Mouse (Mus musculus) erythroid progenitor cell, adult 5-6 weeks (primary cell): Measurements from ENCODE around the gene Hnrnpu. TPM values are rescaled to one million over a fixed set of nuclear protein-coding genes. Genes with fewer than 3 reads are reported as not detected.
"Not testable (repeated sequence)": the region's sequence is repeated elsewhere in the genome, so short reads cannot be mapped to it uniquely, and the experiment has no call there.

Experiments
- ATAC-seq: replicated peaks from 2 replicates; pipeline ENCODE4 v1.8.0; 2016; ENCODE audit warnings: moderate number of reproducible peaks, mild to moderate bottlenecking, moderate TSS enrichment, inconsistent platforms; ENCODE audit not compliant: poor library complexity, low FRiP score, severe bottlenecking
- total RNA-seq, 2 experiments: library from RNA; stranded (forward) in 1 of 2; stranded (reverse) in 1 of 2; fragments of 150-400 nt in 1 of 2; fragments of 186-747, 209-891 nt in 1 of 2; gene quantifications; 2 replicates each; pipeline versions ENCODE4 v1.2.3 to v1.2.4; 2015 to 2017; ENCODE audit warnings: low replicate concordance in 2 of 2

Hnrnpu gene
- total RNA-seq (2015; ENCODE audit: low replicate concordance) (388 and 415 TPM in 2 replicates), total RNA-seq (2017; ENCODE audit: low replicate concordance) (473 and 501 TPM in 2 replicates)

DNA sequence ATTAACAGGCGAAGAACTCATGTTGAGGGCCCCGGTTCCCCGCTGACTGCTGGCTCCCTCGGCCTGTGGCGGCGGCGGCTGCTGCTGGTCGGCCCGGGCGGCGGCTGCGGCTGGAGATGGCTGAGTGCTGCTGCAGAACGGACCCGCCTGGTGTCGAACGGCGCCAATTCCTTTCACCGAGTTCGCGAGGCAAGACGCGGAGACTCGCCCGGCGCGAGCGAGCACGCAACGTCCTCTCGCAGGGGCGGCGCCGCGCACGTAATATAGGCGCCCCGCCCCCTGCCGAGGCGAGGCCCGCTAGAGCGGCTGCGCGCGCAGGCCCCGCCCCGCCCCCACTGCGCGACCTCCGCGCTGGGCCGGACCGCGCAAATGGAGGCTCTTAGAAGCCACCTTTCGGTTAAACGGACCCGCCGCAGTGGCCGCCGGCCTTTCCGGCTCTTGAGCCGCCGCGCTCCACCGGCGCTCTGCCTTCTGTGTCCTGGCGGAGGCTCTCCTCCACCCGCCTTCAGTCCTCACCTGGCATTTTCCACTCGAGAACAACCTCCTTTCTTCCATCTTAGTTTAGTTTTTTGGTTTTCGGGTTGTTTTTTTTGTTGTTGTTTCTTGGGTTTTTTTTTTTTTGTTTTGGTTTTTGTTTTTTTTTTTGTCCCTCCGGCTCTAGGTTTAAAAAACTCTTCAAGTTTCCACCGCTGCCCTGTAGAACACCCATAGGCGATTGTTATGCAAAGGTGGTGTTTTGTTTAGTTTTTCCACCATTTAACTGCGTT, at the start of gene Hnrnpu:
Hnrnpu (minus strand) TSS at position 247 of the 767 bp plus-strand sequence.
- peak; percentile 79 for ATAC-seq

DNA sequence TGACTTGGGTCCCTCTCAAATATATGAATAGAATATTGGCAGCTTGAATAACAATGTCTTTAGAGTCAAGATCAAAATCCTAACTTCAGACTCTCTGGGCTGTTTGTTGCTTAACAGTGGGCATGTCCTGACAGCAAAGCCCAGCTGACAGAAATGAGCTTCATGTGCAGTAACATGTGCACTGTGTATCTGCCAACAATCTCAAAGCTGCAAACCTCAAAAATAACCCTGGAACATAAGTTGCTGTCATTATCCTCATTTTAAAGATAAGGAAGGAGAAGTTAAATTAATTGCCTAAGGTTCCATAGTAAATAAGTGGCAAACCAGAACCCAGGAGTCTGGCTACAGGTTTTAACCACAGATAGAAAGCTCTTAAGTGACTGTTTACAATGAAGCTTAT, 44.6 kb upstream of the Hnrnpu start:
- no peak for ATAC-seq

DNA sequence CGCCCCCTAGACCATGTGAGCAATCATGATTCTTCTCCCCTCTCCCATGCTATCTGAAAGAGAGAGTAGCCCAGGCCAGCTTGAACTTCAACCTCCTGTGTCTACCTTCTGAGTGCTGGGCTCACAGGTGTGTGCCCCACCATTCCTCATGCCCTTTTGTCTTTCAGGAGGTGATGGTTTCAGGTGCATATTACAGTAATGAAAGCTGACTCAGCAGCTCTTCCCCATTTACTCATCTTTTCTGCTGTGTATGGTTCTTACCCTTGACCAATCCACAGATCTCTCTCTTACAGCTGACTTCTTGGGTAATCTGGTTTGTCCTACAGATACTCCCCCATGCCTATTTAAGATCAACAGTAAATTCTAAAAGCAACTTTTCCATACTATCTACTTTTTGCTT, 41.6 kb upstream of the Hnrnpu start:
- no peak for ATAC-seq

DNA sequence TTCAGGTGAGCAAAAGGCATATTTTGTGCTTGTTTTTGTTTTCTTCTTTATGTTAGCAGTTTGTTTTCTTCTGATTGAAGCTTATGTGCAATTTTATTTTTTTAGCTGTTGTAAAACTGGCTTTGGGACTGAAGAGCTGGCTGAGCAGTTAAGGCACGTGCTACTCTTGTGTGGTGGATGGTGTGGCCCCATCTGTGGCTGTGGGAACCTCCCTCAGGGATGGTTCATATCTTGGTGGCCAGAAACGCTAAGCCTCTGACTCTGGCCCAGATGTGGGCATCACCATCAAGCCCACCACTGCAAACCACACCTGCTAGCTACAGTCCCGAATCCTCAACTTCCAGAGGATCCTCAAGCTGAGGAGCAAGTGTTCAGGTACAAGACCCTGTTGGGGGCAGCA, 40.5 kb upstream of the Hnrnpu start:
- no peak for ATAC-seq

DNA sequence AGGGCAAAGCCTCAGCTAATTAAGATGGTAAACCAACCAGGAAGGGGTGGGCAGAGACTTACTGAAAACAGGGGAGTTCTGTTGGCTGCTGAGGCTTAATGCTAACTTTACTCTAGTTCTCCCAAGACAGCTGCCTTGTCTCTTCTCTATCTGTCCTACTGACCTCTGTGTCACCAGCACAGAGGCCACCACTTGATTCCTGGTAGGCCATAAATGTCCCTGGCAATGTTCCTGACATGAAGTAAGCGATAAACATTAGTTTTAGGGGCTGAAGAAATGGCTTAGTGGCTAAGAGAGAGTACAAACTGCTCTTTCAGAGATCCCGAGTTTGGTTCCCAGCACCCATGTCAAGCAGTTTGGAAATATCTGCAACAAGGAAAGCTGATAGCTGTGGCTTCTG, 39.3 kb upstream of the Hnrnpu start:
- no peak for ATAC-seq

DNA sequence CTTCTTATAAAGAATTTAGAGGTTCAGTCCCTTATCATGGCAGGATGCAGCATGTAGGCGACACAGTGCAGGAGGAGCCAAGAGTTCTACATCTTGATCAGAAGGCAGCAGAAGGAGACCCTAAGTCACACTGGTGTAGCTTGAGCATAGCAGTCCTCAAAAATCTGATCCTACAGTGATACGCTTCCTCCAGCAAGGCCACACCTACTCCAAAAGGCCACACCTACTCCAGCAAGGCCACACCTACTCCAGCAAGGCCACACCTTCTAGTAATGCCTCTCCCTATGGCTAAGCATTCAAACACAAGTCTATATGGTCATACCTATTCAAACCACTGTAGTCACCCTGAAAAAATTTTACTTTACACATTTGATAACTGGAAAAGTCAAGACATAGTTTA, 38.5 kb upstream of the Hnrnpu start:
- ATAC-seq, result peak; percentile 59

DNA sequence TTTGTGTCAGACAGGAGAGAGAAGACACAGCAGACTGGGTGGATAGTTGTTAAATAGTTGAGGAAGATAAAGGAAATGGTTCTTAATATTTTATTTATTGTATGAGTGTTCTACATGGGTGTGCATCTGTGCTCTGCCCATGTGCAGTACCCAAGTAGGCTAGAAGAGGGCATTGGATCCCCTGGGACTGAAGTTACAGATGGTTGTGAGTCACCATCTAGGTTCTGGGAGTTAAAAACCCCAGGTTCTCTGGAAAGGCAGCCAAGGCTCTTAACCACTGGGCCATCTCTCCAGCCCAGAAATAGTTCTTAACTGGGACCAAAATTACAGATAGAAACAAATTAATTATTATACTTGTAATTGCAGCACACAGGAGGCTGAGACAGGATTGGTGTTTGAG, 37.8 kb upstream of the Hnrnpu start:
- ATAC-seq, result no peak

DNA sequence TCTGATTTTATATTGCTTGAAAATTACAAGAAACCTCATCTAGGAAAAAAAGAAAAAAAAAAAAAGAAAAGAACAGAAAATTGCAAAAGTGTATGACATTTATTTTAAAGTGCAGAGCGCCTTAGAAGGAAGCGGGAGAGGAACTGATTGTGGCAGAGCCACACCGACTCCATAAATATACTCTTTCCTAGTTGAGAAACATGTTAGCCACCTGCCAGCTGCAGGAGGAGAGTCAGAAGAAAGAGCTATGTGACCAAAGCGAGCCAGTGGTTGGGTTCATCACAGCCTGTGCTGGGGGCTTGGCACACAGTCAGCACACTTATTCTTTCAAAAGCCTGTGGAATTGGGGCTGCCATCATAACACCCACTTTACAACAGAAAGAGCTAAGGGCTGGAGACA, 35.1 kb upstream of the Hnrnpu start:
- no peak for ATAC-seq

DNA sequence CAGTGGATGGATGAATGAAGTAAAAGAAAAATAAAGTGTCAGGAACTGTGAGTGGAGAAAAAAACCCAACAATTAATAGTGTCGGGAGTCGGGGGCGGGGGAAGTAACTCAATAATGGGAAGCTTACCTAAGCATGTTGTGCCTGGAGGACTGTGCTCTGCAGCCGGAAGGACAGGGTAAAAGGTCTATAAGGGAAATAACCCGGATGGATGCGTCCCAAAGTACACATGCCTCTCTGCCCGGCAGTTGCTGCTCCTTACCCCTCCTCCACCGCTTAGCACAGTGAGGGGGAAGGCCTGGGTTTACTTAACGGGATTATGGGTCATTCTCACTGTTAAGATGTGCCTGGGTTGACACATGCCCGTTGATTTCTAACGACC, 31.7 kb upstream of the Hnrnpu start:
- ATAC-seq, result peak; percentile 67

DNA sequence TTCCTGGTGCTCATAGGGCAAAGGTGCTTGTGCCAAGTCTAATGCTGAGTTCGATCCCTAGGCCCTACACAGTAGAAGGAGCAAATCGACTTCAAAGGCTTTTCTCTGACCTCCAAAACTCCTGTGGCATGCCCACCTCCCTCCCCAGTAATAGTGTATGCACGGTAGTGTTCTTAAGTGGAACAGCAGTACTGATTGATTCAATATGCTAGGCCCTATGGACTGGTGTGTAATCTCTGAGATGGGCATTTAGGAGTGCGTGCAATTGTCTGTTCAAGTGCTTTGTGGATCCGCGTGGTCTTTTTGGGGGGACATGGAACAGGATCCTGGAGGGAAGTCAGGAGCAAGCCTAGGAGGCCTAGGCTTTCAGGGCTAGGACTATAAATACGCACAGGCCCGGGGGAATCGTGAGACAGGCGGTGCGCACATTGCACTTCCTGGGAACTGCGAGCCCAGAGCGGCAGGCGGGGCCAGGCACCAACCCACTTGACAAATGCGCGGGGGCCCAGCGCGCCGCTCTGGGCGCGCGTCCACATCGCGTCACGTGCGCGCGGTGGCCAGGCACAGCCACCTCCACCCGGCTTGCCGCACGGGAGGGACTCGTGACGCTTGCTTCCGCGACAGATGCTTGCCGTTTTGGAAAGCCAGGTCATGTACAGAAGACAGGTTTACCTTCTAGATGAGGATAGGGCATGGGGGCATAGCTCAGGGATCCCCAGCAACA, 31.1 kb upstream of the Hnrnpu start:
- peak; percentile 97 for ATAC-seq

DNA sequence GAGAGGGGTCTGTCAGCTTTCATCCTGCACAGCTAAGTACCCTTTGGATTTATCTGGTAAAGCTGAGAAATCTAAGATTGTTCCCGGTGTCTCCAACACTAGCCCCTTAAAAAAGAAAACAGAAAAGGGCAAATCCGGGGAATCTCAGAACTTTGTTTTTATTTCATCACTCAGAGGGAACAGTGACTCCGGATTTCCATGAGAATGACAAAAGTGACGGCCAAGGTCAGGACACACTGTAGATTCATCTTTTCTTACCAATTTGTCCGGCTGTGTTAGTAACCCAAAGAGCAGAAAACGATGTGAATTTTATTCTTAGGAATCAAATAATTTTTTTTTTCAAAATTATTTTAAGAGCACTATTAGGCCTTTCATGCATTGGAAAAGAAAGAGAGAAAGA, 30.5 kb upstream of the Hnrnpu start:
- ATAC-seq, result no peak

DNA sequence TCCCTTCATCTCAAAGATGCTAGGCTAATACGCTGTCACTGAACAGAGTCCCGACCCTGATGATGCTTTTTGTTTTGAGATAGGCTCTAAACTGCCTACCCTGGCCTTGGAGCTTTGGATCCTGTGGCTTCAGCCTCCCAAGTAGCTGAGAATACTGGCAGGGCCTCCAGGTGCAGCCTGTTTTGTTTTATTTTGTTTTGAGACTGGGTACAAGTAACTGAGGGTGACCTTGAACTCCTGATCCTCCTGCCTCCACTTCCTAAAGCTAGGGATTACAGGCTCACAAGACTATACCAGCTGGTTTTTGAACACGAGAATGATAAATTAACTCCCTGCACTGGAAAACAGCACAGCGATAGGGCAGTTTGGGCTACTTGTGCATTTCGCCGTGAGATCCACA, 27.6 kb upstream of the Hnrnpu start:
- no peak for ATAC-seq

DNA sequence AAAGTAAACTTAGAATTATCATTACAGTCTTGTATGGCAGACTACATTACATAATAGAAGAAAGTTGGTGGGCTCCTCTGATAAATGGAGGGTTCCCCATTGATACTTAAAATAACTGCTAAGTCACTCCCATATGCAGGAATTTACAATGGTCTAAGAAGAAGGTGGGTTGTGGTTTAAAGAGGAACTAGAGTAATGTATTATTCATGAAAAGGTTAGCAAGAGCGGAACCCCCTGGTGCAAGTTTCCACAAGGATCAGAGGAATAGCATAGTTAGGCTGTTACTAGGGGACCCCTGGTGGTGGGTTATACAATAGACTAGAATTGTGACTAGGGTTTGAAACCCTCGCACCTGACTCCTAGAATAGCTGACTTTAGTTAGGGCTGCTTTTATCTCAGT, 23.1 kb upstream of the Hnrnpu start:
- ATAC-seq, result no peak

DNA sequence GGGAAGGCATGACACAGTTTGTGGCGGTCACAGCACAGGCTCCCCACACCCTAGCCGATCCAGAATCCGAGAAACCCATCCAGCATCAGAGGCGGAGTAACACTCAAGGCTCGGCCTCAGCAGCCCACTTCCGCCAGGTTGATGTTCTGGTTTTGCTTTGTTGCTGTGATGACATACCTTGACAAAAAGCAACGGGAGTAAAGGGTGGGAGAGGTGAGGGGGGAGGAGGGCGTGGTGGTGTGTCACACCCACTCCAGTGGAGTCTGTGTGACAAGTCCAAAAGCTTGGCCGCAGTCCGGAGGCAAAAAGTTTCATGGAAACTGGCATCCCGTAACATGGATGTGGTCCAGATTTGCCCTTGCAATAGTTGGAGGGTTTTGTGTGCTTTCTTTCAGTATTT, 22.7 kb upstream of the Hnrnpu start:
- no peak for ATAC-seq

DNA sequence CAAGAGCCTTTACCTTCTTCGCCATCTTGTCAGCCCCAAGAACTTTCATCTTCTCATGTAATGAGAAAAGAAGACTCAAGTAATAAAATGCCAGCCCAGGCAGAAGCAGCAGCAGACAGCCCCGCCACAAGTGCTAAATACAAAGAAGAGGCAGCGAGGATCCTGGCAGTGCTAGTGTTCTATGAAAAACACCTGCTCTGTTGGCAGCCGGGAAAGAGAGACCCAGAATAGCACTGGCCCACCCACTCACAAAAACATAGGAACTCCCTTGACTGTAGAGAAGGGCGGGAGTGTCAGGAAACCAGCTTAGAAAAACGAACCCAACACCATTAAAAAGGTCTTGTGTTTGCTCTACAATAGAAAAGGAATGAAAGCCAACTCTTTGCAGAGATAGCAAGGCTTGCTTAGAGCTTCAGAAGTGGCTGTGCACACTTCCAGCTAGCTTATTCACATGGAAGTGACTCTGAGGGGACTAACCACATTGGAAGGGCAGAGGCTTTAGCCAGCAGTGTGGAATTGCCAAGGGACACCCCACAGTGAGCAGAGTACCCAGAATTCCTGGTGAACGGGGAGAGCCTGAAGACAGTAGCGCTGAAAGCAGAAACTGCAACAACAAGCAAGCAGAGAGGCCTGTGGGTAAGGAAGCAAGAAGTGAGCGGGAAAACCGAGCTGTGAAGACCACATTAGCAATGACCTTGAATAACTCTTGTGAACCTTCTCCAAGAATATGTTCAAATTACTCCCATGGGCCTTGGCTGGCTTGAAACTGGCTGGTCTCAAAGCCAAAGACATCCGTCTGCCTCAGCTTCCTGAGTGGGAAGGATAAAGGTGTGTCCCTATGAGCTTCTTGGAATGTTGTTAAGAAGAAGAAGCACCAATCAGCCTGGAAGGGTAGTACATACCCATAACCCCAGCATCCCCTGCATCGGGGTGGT, 20.4 kb upstream of the Hnrnpu start:
- no peak for ATAC-seq

DNA sequence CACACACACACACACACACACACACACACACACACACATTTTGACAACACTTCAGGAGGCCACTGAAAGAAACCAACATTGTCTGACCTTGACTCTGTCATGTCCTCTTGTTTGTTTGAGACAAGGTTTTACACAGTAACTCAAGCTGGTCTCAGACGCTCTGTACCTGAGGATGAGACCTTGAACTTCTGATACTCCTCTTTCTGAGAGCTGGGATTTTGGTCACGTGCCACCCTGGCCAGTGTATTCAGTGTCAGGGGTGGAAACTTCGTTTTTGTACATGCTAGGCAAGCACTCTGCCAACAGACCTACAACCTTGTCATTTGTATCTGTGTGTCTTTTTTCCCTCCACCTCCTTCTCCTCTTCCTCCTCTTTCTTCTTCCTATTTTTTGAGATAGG, 17.0 kb upstream of the Hnrnpu start:
- no peak for ATAC-seq

DNA sequence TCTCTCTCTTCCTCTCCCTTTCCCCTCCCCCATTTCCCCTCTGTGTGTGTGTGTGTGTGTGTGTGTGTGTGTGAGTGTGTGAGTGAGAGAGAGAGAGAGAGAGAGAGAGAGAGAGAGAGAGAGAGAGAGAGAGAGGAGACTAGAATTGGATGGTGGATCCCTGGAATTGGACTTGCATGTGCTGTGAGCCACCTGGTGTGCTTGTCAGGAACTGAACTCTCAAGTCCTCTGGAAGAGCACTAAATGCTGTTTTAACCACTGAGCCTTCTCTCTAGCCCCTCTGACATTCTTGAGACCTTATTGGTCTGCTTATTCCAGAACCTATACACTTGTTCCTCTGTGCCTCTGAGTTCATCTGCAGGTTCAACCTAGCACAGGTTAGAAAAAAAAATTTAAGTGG, 14.0 kb upstream of the Hnrnpu start:
- no peak for ATAC-seq

DNA sequence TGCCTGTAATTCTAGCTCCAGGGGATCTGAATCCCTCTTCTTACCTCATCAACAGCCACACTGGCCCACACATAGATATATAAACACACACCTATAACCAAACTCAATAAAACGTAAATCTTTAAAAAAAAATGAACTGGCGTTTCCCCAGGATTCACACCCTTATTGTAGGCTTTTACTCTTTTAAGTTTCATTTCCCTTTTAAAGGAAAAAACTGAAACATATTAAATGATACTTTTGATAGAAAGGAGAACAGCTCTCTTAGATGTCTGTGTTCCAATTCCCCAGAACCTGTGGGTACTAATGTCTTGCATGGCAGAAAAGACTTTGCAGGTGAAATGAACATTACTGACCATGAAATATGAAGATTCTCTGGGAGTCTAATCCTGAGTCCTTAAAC, 13.2 kb upstream of the Hnrnpu start:
- ATAC-seq, result no peak

DNA sequence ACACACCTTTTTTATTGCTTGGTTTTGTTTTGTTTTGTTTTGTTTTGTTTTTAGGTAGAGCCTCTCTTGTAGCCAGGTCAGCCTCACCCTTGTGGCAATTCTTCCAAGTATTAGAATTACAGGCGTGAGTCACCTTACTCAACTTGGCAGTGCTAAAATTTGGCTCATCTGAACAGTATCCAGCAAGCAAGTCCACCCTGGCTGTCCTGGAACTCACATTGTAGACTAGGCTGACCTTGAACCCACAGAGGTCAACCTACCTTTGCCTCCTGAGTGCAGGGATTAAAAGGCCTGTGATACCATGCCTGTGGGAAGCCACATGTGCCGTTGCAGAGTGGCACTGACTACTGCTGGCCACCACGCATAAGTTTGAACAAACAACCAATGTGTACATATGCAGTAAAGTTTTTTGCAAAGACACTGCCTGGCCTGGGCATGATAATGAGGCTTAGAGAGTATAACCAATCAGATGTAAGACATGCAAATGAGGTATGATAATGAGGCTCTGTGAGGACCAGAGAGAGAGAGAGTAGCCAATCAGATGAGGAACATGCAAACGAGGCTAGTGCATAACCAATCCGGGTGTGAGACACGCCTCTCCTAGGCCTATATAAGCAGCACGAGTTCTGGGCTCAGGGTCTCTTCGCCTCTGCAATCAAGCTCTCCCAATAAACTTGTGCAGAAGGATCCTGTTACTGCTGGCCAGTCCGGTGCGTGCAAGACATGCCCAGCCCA, 6.6 kb upstream of the Hnrnpu start:
- ATAC-seq, result not testable (repeated sequence)

DNA sequence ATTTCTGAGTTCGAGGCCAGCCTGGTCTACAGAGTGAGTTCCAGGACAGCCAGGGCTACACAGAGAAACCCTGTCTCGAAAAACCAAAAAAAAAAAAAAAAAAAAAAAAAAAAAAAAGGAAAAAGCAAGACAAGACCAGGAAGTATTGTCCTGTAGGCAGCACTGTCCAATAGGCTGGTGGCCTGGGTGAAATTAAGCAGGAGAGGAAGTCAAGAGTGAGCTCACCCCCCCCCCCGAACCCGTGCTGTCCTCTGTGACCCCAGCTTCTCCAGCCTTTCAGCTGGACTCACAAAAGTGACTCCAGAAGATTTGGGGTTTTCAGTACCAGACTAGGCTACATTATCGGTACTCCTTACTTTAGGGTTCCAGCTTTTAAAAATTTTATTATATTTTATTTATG, 5.0 kb upstream of the Hnrnpu start:
- no peak for ATAC-seq
